In the genomic region with DNA sequence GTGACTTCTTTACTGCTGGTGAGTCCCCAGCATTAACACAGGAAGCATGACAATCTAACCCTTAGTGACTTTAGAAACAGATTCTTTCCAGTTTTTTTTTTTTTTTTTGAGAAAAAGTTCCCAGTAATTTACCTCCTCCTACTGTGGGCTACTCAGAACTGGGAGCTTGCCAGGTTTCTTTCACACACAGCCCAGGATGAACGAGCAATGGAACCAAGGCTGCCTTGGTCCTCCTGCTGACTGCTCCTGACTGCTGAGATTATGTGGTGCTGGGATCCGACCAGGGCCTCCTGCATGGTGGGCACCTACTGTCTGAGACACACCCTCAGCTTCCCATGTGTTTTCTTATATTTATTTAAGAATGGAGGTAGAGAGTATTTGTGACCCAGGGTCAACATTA, we compare ENCODE assay signal across 16 mouse cellular contexts. TPM values are rescaled to one million over a fixed set of nuclear protein-coding genes. Genes with fewer than 3 reads are reported as not detected.
A peak's percentile ranks its signal among the peaks of the same experiment; 100 is the strongest.
DNase-seq lines count a peak whose midpoint lies in the region; ATAC-seq lines count a peak whose summit lies in the region.
"Had no signal": no experiment of that assay in that cellular context is flagged by ENCODE, and none has a peak within 500 bp of the region (broad histone marks: within the 10 kb centered on the region; RNA-seq: fewer than 3 reads in every experiment).

No protein-coding gene starts in this region.

- H3K9ac ChIP-seq in heart, embryonic 13.5 days: no peak overlapping the region
- no peak overlapping the region for H3K9ac ChIP-seq in lung, embryonic 15.5 days
- H3K9ac ChIP-seq: midbrain, embryonic 13.5 days; neural tube, embryonic 12.5 days had no signal

- 32% methylated on average over 2 of the region's 2 CpGs for WGBS in heart, embryonic 13.5 days
- 21% methylated on average over 2 of the region's 2 CpGs for WGBS in lung, embryonic 15.5 days
- 68% methylated on average over 2 of the region's 2 CpGs for WGBS in limb, embryonic 10.5 days

- H3K4me2 ChIP-seq in heart, embryonic 13.5 days: no peak overlapping the region
- 0 out of 2 replicates have a peak overlapping the region, but pooled peaks have one; percentile 15 for H3K4me2 ChIP-seq in lung, embryonic 15.5 days
- H3K4me2 ChIP-seq: midbrain, embryonic 13.5 days; neural tube, embryonic 12.5 days had no signal

- H3K27ac ChIP-seq in heart, embryonic 13.5 days (replicated peaks): peak overlapping the region; percentile 50
- H3K27ac ChIP-seq in lung, embryonic 15.5 days: peak overlapping the region; percentile 82
- 0 out of 2 replicates have a peak overlapping the region, but pooled peaks have one; percentile 8 for H3K27ac ChIP-seq in limb, embryonic 10.5 days
- H3K27ac ChIP-seq: midbrain, embryonic 13.5 days; neural tube, embryonic 12.5 days had no signal

- no peaks in the 10 kb centered on the region for H3K27me3 ChIP-seq in heart, embryonic 13.5 days (replicated peaks)
- no peaks in the 10 kb centered on the region for H3K27me3 ChIP-seq in lung, embryonic 15.5 days
- no peaks in the 10 kb centered on the region for H3K27me3 ChIP-seq in limb, embryonic 10.5 days (ENCODE audit: low read depth, poor library complexity, severe bottlenecking)
- H3K27me3 ChIP-seq: midbrain, embryonic 13.5 days; neural tube, embryonic 12.5 days had no signal

- H3K4me1 ChIP-seq in heart, embryonic 13.5 days: peaks cover 24% of the 10 kb centered on the region
- peaks cover 24% of the 10 kb centered on the region for H3K4me1 ChIP-seq in lung, embryonic 15.5 days
- H3K4me1 ChIP-seq in limb, embryonic 10.5 days: peaks cover 11% of the 10 kb centered on the region
- H3K4me1 ChIP-seq: midbrain, embryonic 13.5 days had no signal

- no peak for DNase-seq in heart, postnatal 36 days
- no peak for DNase-seq in lung, postnatal 4 days
- peak; percentile 8 for DNase-seq in NIH3T3 (ENCODE audit: low read depth)
- no peak for DNase-seq in limb, embryonic 10.5 days (ENCODE audit: low spot score)
- DNase-seq in layer of hippocampus, postnatal 36 days: no peak

- no peaks in the 10 kb centered on the region for H3K9me3 ChIP-seq in heart, embryonic 13.5 days
- no peaks in the 10 kb centered on the region for H3K9me3 ChIP-seq in lung, embryonic 15.5 days
- H3K9me3 ChIP-seq in limb, embryonic 10.5 days (replicated peaks): no peaks in the 10 kb centered on the region
- H3K9me3 ChIP-seq: midbrain, embryonic 13.5 days; neural tube, embryonic 12.5 days had no signal

- H3K36me3 ChIP-seq in heart, embryonic 13.5 days: peaks cover 20% of the 10 kb centered on the region
- H3K36me3 ChIP-seq in lung, embryonic 15.5 days: peaks cover 12% of the 10 kb centered on the region
- H3K36me3 ChIP-seq in limb, embryonic 10.5 days: peaks cover 12% of the 10 kb centered on the region

- H3K4me3 ChIP-seq in heart, embryonic 13.5 days: no peak overlapping the region
- no peak overlapping the region for H3K4me3 ChIP-seq in lung, embryonic 15.5 days
- H3K4me3 ChIP-seq in limb, embryonic 10.5 days: no peak overlapping the region
- H3K4me3 ChIP-seq: erythroblast, embryonic 14.5 days; midbrain, embryonic 13.5 days; neural tube, embryonic 12.5 days had no signal

- intact Hi-C loops in heart, postnatal 36 days (cut with DNase I): no loop called here

- no peak for ATAC-seq in heart, embryonic 13.5 days (ENCODE audit: extremely low read depth, insufficient number of reproducible peaks, low FRiP score, low TSS enrichment)
- ATAC-seq in lung, embryonic 15.5 days (ENCODE audit: borderline replicate concordance, extremely low read depth, low FRiP score, low TSS enrichment): peak; percentile 59; the same call in 1 of the 2 replicates
- ATAC-seq: midbrain, embryonic 13.5 days had no signal

RNA-seq across cellular contexts. Expression of a gene that starts 3.7 kb away (rescaled TPM):
- not detected in 2 replicates for polyA plus RNA-seq in heart, embryonic 13.5 days (2015; fragmentation: Nextera tagmentation; extraction: Ambion mirVana)
- total RNA-seq in heart, postnatal 36 days (2021): not detected
- polyA plus RNA-seq in lung, embryonic 15.5 days (2015; fragmentation: Nextera tagmentation; extraction: Ambion mirVana): 0.62 TPM in 1 of 2 replicates, not detected in the other
- polyA plus RNA-seq in limb, embryonic 10.5 days (2016; fragmentation: Nextera tagmentation; extraction: Ambion mirVana): not detected in 2 replicates
- not detected for total RNA-seq in layer of hippocampus, postnatal 36 days (2021)
- total RNA-seq: gastrocnemius, postnatal 14 days; MEL had no signal
- polyA plus RNA-seq: erythroblast, embryonic 14.5 days; heart, embryonic 14.5 days; large intestine, adult 2 months; limb, embryonic 11.5 days; liver, embryonic 16.5 days; midbrain, embryonic 13.5 days; neural tube, embryonic 12.5 days had no signal

RNA-seq across cellular contexts. Expression of a gene that starts 21.1 kb away (rescaled TPM):
- polyA plus RNA-seq in heart, embryonic 13.5 days (2015; fragmentation: Nextera tagmentation; extraction: Ambion mirVana): 13.1 and 13.4 TPM in 2 replicates
- 1 to 10 TPM; 6.7 to 8.6 TPM for total RNA-seq in heart, postnatal 36 days (2021)
- 22.8 and 23.3 TPM in 2 replicates for polyA plus RNA-seq in lung, embryonic 15.5 days (2015; fragmentation: Nextera tagmentation; extraction: Ambion mirVana)
- 11.2 and 11.9 TPM in 2 replicates for polyA plus RNA-seq in limb, embryonic 10.5 days (2016; fragmentation: Nextera tagmentation; extraction: Ambion mirVana)
- 10 to 100 TPM; 16.3 to 16.5 TPM for total RNA-seq in layer of hippocampus, postnatal 36 days (2021)

RNA-seq across cellular contexts. Expression of a gene that starts 28.7 kb away (rescaled TPM):
- 7.5 and 8.0 TPM in 2 replicates for polyA plus RNA-seq in heart, embryonic 13.5 days (2015; fragmentation: Nextera tagmentation; extraction: Ambion mirVana)
- total RNA-seq in heart, postnatal 36 days (2021): 10 to 100 TPM in 1 of 2 experiments, 1 to 10 TPM in 1; 9.4 to 10.6 TPM
- polyA plus RNA-seq in lung, embryonic 15.5 days (2015; fragmentation: Nextera tagmentation; extraction: Ambion mirVana): 12.1 and 13.1 TPM in 2 replicates
- polyA plus RNA-seq in limb, embryonic 10.5 days (2016; fragmentation: Nextera tagmentation; extraction: Ambion mirVana): 11.7 and 12.1 TPM in 2 replicates
- 10 to 100 TPM; 15.5 to 18.3 TPM for total RNA-seq in layer of hippocampus, postnatal 36 days (2021)

Comparison
In these comparisons a context has a peak if more than half of its experiments do, and no peak if none do; other contexts are left out.
1. H3K27ac ChIP-seq: peak in every context shown above with its lines; median percentile 82 in lung, embryonic 15.5 days; 50 in heart, embryonic 13.5 days; 8 in limb, embryonic 10.5 days.